Mouse (Mus musculus) liver, adult 2 months (tissue): ENCODE measurements at regions not wholly inside any gene's neighbourhood (a gene's known extent, or its start where the extent isn't known, plus 50 kb on each side); places are given as distances from the start of the nearest gene placed in this dataset.
"Not testable (repeated sequence)": the region's sequence is repeated elsewhere in the genome, so short reads cannot be mapped to it uniquely, and the experiment has no call there.

Experiments used
- DNase-seq: peaks from one replicate; pipeline ENCODE4 v3.0.0-alpha.2; 2011; ENCODE audit warnings: low read depth, low spot score; ENCODE audit errors: extremely low read depth
- H3K27ac ChIP-seq: fragments of 200-500 bp; replicated peaks from 2 replicates; pipeline ENCODE4 v1.5.1; 2012; ENCODE audit warnings: low read depth, mild to moderate bottlenecking, control low read depth, inconsistent platforms, low read length; ENCODE audit not compliant: insufficient read depth
- H3K27me3 ChIP-seq: fragments of 200-500 bp; 2 replicates; pipeline ENCODE4 v1.6.1; 2012; ENCODE audit warnings: mild to moderate bottlenecking, moderate library complexity, low read length, inconsistent platforms; ENCODE audit not compliant: control insufficient read depth, insufficient read depth
- H3K36me3 ChIP-seq: fragments of 200-500 bp; 2 replicates; pipeline ENCODE4 v1.6.1; 2012; ENCODE audit warnings: low read length, inconsistent platforms; ENCODE audit not compliant: control insufficient read depth, insufficient read depth
- H3K4me1 ChIP-seq: fragments of 200-500 bp; 2 replicates; pipeline ENCODE4 v1.6.1; 2011; ENCODE audit warnings: low read length; ENCODE audit not compliant: control insufficient read depth, insufficient read depth
- H3K4me3 ChIP-seq: fragments of 200-500 bp; 2 replicates; pipeline ENCODE4 v1.5.1; 2011; ENCODE audit warnings: low read depth, mild to moderate bottlenecking, control low read depth, low read length, moderate library complexity; ENCODE audit not compliant: insufficient read depth
- H3K79me2 ChIP-seq: fragments of 200-500 bp; 2 replicates; pipeline ENCODE4 v1.6.1; 2012; ENCODE audit warnings: inconsistent platforms, mild to moderate bottlenecking, low read length, moderate library complexity; ENCODE audit not compliant: control insufficient read depth, insufficient read depth
- H3K9ac ChIP-seq: fragments of 200-500 bp; 2 replicates; pipeline ENCODE4 v1.6.1; 2012; ENCODE audit warnings: low read depth, mild to moderate bottlenecking, control low read depth, inconsistent platforms, low read length
- CTCF ChIP-seq: fragments of 200-500 bp; IDR thresholded peaks from 2 replicates; pipeline ENCODE4 v1.5.1; 2011; ENCODE audit warnings: low read depth, low read length, control low read depth
- POLR2A ChIP-seq: fragments of 200-500 bp; IDR thresholded peaks from 2 replicates; pipeline ENCODE4 v1.6.1; 2011; ENCODE audit warnings: low read length, control low read depth; ENCODE audit not compliant: insufficient read depth; ENCODE audit errors: extremely low read depth
- WGBS: fragments of 180-500 bp; shearing (Covaris S2); methylation state at CpG from one replicate; pipeline ENCODE4 v1.1.7; 2018; 5-methylcytosine and 5-hydroxymethylcytosine counted together

- not testable (repeated sequence) for DNase-seq
- 44% methylated on average over 1 of the region's 1 CpGs for WGBS
Observed at GRCm38 (mm10) chr6:67679106-67679505, 143.5 kb upstream of the Tacstd2 start.

GRCm38 (mm10) chr6:67674717-67675116 lies 139.1 kb upstream of the Tacstd2 start:
- H3K79me2 ChIP-seq, H3K9ac ChIP-seq, H3K27me3 ChIP-seq, H3K4me3 ChIP-seq, H3K36me3 ChIP-seq, H3K4me1 ChIP-seq, DNase-seq, H3K27ac ChIP-seq: not testable (repeated sequence)
- 74% methylated on average over 4 of the region's 4 CpGs for WGBS

More at GRCm38 (mm10) chr6:67679106-67679505, 143.5 kb upstream of the Tacstd2 start:
- not testable (repeated sequence) for H3K36me3 ChIP-seq, H3K4me1 ChIP-seq, H3K9ac ChIP-seq, H3K79me2 ChIP-seq, H3K27me3 ChIP-seq, H3K27ac ChIP-seq, H3K4me3 ChIP-seq

- not testable (repeated sequence) for DNase-seq, H3K36me3 ChIP-seq, H3K4me1 ChIP-seq, H3K9ac ChIP-seq, H3K27me3 ChIP-seq, H3K4me3 ChIP-seq, H3K27ac ChIP-seq, H3K79me2 ChIP-seq
- WGBS = 70% methylated on average over 2 of the region's 2 CpGs
Observed at GRCm38 (mm10) chr6:67673316-67673715, 137.7 kb upstream of the Tacstd2 start.

- not testable (repeated sequence) for H3K4me1 ChIP-seq, H3K4me3 ChIP-seq, H3K79me2 ChIP-seq, H3K27ac ChIP-seq, H3K27me3 ChIP-seq, H3K9ac ChIP-seq, H3K36me3 ChIP-seq, DNase-seq
- 74% methylated on average over 8 of the region's 8 CpGs for WGBS
Observed at GRCm38 (mm10) chr6:67668073-67668472, 132.5 kb upstream of the Tacstd2 start.

- no peak for DNase-seq
- no peak overlapping the region for H3K27ac ChIP-seq
Observed at GRCm38 (mm10) chr6:67631617-67632016, 96.0 kb upstream of the Tacstd2 start.

GRCm38 (mm10) chr6:67610402-67610801 lies 74.8 kb upstream of the Tacstd2 start:
- TF ChIP-seq POLR2A (no peak), CTCF (no peak)
- no peak overlapping the region for H3K4me3 ChIP-seq
- DNase-seq = no peak
- H3K79me2 ChIP-seq = no peaks in the 10 kb centered on the region
- H3K9ac ChIP-seq = no peak overlapping the region
- WGBS = 60% methylated on average over 1 of the region's 1 CpGs
- no peaks in the 10 kb centered on the region for H3K4me1 ChIP-seq
- H3K36me3 ChIP-seq = no peaks in the 10 kb centered on the region
- no peaks in the 10 kb centered on the region; the same call in 1 of the 2 replicates for H3K27me3 ChIP-seq
- no peak overlapping the region for H3K27ac ChIP-seq

More at GRCm38 (mm10) chr6:67631617-67632016, 96.0 kb upstream of the Tacstd2 start:
- Histone ChIP-seq H3K4me3 (no peak overlapping the region), H3K27me3 (no peaks in the 10 kb centered on the region), H3K4me1 (no peaks in the 10 kb centered on the region), H3K36me3 (no peaks in the 10 kb centered on the region), H3K9ac (no peak overlapping the region), H3K79me2 (no peaks in the 10 kb centered on the region)
- no peak for TF ChIP-seq CTCF
- no peak for TF ChIP-seq POLR2A

- not testable (repeated sequence) for H3K36me3 ChIP-seq, H3K27me3 ChIP-seq, DNase-seq, H3K9ac ChIP-seq, H3K79me2 ChIP-seq, H3K4me3 ChIP-seq, H3K4me1 ChIP-seq, H3K27ac ChIP-seq
- WGBS = 25% methylated on average over 1 of the region's 1 CpGs
Observed at GRCm38 (mm10) chr6:67609461-67609860, 73.9 kb upstream of the Tacstd2 start.
